Mouse (Mus musculus) liver, adult 2 months (tissue): ENCODE measurements at regions not wholly inside any gene's neighbourhood (a gene's known extent, or its start where the extent isn't known, plus 50 kb on each side); places are given as distances from the start of the nearest gene placed in this dataset.

Source experiments
- CTCF ChIP-seq: fragments of 200-500 bp; IDR thresholded peaks from 2 replicates; pipeline ENCODE4 v1.5.1; 2011; ENCODE audit warnings: low read depth, low read length, control low read depth
- POLR2A ChIP-seq: fragments of 200-500 bp; IDR thresholded peaks from 2 replicates; pipeline ENCODE4 v1.6.1; 2011; ENCODE audit warnings: low read length, control low read depth; ENCODE audit not compliant: insufficient read depth; ENCODE audit errors: extremely low read depth

- TF ChIP-seq CTCF (no peak), POLR2A (no peak)
Observed at GRCm38 (mm10) chr5:39453706-39454105, 301.6 kb downstream of the Hs3st1 start.
